Mouse (Mus musculus): ENCODE measurements around the gene Tmprss2. TPM values are rescaled to one million over a fixed set of nuclear protein-coding genes. Genes with fewer than 3 reads are reported as not detected.

Tmprss2 gene
- polyA plus RNA-seq, 1 experiment from 2014 or later: 0.39 TPM

Other genes with a start within 250 kb of the Tmprss2 start
- gene Mx1, start 148.3 kb downstream of the Tmprss2 start, polyA plus RNA-seq (2016; fragmentation: Nextera tagmentation; extraction: Ambion mirVana): not detected in 2 replicates
- not detected in 2 replicates for gene Fam3b, start 96.4 kb downstream of the Tmprss2 start, polyA plus RNA-seq (2016; fragmentation: Nextera tagmentation; extraction: Ambion mirVana)
- 4.9 and 5.3 TPM in 2 replicates for gene Ripk4, start 152.6 kb upstream of the Tmprss2 start, polyA plus RNA-seq (2016; fragmentation: Nextera tagmentation; extraction: Ambion mirVana)
- gene Prdm15, start 240.7 kb upstream of the Tmprss2 start, polyA plus RNA-seq (2016; fragmentation: Nextera tagmentation; extraction: Ambion mirVana): 14.1 and 17.1 TPM in 2 replicates

All from limb, embryonic 10.5 days (tissue).